Mouse (Mus musculus) CD4-positive naive resting alpha-beta T cell, adult 76 days (primary cell): ENCODE results near the gene Olfr235. TPM values are rescaled to one million over a fixed set of nuclear protein-coding genes. Genes with fewer than 3 reads are reported as not detected.

Source experiments
- total RNA-seq: library from RNA; stranded (reverse); gene quantifications from one replicate; pipeline ENCODE4 v1.2.4, GENCODE M21; 2023

Gene Olfr235
- total RNA-seq: not detected

DNA sequence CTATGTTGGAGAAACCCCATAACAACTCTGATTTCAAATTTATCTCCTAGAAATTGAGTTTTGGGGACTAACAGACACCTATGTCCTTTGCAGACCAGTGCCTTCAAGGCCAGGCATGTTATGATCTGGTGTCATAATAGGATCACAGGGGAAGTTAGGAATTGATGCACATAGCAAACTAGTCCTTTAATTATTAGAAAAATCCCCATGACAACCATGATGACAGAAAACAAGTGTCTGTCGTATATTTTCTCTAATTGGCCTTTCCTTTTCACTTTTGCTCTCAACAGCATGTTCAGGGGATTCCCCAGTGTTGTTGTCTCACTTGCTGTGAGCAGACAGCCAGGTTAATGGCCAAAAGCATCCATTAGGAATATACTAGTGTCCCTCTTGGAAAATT, at the start of gene Olfr235:
TSS of gene Olfr235 (plus strand) at position 301 of the 400 bp plus-strand sequence.

DNA sequence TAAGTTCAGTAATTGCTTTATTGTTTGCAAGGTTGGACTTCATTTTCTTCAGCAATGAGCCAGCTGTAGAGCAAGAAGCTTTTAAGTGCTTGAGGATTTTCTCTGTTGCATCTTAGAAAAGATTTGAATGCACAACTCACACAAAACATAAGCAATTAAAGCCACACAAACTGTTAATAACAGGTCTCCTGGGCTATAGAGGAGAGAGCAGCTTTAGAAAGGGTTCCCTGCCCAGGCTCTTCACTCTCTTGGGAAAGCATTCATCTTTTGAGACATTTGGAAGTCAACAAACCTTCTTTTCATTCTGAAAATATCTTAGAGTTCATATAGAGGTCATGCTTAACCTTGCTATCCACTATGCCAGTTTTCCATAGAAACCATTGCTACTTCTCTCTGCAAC, 28.3 kb upstream of the Olfr235 start, which contains the start of gene Olfr1432:
TSS of gene Olfr1432 (minus strand) at position 101 of the 400 bp plus-strand sequence.

DNA sequence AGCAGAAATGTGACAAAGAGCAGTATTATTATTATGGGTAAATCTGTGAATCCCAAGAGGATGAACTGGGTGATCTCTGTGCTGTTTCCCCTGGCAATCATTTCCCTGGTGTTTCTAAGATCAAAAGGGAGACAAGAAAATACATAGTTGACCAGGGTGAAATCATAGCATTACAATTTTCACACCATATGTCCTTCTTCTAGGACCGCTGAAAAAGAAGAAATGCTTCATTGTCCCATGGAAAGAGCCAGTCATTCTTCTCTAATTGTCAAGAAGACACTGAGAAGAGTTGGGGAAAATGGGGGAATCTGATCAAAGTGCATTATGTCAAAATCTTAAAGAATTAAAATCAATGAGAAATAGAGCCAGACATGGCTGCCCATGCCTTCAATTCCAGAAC, 19.3 kb upstream of the Olfr235 start, which contains the start of gene Olfr262:
TSS of gene Olfr262 (minus strand) at position 101 of the 400 bp plus-strand sequence.

DNA sequence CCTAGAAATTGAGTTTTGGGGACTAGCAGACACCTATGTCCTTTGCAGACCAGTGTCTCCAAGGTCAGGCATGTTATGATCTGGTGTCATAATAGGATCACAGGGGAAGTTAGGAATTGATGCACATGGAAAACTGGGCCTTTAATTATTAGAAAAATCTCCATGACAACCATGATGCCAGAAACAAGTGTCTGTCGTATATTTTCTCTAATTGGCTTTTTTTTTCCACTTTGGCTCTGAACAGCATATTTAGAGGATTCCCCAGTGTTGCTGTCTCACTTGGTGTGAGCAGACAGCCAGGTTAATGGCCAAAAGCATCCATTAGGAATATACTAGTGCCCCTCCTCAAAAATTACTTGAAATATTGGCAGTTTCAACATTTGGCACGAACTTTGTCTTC, 18.7 kb downstream of the Olfr235 start, which contains the start of gene Olfr1434:
TSS of gene Olfr1434 (plus strand) at position 301 of the 400 bp plus-strand sequence.

DNA sequence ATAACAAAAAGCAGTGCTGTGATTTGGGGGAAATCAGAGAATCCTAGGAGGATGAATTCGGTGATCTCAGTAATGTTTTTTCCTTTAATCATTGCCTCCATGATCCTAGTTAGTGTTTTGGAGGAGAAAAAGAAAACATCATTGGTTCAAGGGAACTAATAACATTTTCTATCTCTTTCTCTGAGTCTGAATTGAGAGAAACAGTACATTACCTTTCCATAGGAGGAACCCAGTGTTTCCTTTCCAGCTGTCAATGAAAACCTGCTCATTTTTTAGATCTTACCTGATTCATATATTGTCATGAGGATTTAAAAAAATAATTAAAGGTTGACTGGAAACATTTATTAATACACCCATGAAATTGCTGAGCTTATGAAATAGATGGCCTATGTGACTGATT, 38.2 kb downstream of the Olfr235 start, which contains the start of gene Olfr1436:
TSS of gene Olfr1436 (minus strand) at position 101 of the 400 bp plus-strand sequence.

Other genes starting within 250 kb of the Olfr235 start
- not detected for gene Olfr1423, start 219.7 kb upstream of the Olfr235 start, total RNA-seq
- not detected for gene Olfr1424, start 198.3 kb upstream of the Olfr235 start, total RNA-seq
- not detected for gene Olfr1425, start 183.3 kb upstream of the Olfr235 start, total RNA-seq
- gene Olfr1426, start 169.0 kb upstream of the Olfr235 start, total RNA-seq: not detected
- not detected for gene Olfr1427, start 157.7 kb upstream of the Olfr235 start, total RNA-seq
- not detected for gene Olfr1428, start 145.1 kb upstream of the Olfr235 start, total RNA-seq
- not detected for gene Olfr76, start 137.8 kb upstream of the Olfr235 start, total RNA-seq
- not detected for gene Olfr1555-ps1, start 90.9 kb upstream of the Olfr235 start, total RNA-seq
- gene Olfr1431, start 60.4 kb upstream of the Olfr235 start, total RNA-seq: not detected
- not detected for gene Olfr1432, start 28.4 kb upstream of the Olfr235 start, total RNA-seq
- gene Olfr262, start 19.4 kb upstream of the Olfr235 start, total RNA-seq: not detected
- gene Olfr1434, start 18.8 kb downstream of the Olfr235 start, total RNA-seq: not detected
- gene Olfr1436, start 38.1 kb downstream of the Olfr235 start, total RNA-seq: not detected
- not detected for gene Olfr1437, start 64.1 kb downstream of the Olfr235 start, total RNA-seq
- gene Olfr1438-ps1, start 74.9 kb downstream of the Olfr235 start, total RNA-seq: not detected
- gene Olfr1440, start 126.2 kb downstream of the Olfr235 start, total RNA-seq: not detected
- gene Olfr1441, start 156.4 kb downstream of the Olfr235 start, total RNA-seq: not detected
- gene Pfpl, start 166.9 kb downstream of the Olfr235 start, total RNA-seq: not detected
- gene Mpeg1, start 199.7 kb downstream of the Olfr235 start, total RNA-seq: 18.6 TPM
- gene Dtx4, start 240.4 kb downstream of the Olfr235 start, total RNA-seq: 10.3 TPM